Mouse (Mus musculus): ENCODE results near the gene Mrpl11. TPM values are rescaled to one million over a fixed set of nuclear protein-coding genes. Genes with fewer than 3 reads are reported as not detected.
"Not testable (repeated sequence)": the region's sequence is repeated elsewhere in the genome, so short reads cannot be mapped to it uniquely, and the experiment has no call there.

Mrpl11 gene
- polyA plus RNA-seq, 1 experiment: 67.0 TPM

GRCm38 (mm10) chr19:4937444-4938310 lies 24.3 kb upstream of the Mrpl11 start:
- H3K4me3 ChIP-seq (ENCODE audit: insufficient read depth, low read length): no peak overlapping the region
- no peak overlapping the region for H3K27ac ChIP-seq (ENCODE audit: insufficient read depth, low read length)
- H3K4me1 ChIP-seq (ENCODE audit: control insufficient read depth, insufficient read depth, low read length): no peaks in the 10 kb centered on the region; the same call in 1 of the 2 replicates
- TF ChIP-seq POLR2A (IDR thresholded peaks at IDR 0.05; ENCODE audit: low read depth, low read length) (no peak), CTCF (IDR thresholded peaks at IDR 0.05; ENCODE audit: borderline replicate concordance, insufficient read depth, low read length) (no peak)

GRCm38 (mm10) chr19:4942551-4943252 lies 19.2 kb upstream of the Mrpl11 start, which contains the start of gene Peli3:
Gene Peli3, minus strand, starts transcription at chr19:4943127.
- H3K27ac ChIP-seq (ENCODE audit: insufficient read depth, low read length): no peak within 1 kb of the TSS
- TF ChIP-seq POLR2A (IDR thresholded peaks at IDR 0.05; ENCODE audit: low read depth, low read length): peak; percentile 55
- no peak for TF ChIP-seq CTCF (IDR thresholded peaks at IDR 0.05; ENCODE audit: borderline replicate concordance, insufficient read depth, low read length)
- H3K4me3 ChIP-seq (ENCODE audit: insufficient read depth, low read length): peak within 1 kb of the TSS; percentile 51
- H3K4me1 ChIP-seq (ENCODE audit: control insufficient read depth, insufficient read depth, low read length): no peaks in the 10 kb centered on the region; the same call in 1 of the 2 replicates

- Histone ChIP-seq H3K27ac (ENCODE audit: insufficient read depth, low read length) (no peak overlapping the region), H3K4me3 (ENCODE audit: insufficient read depth, low read length) (peak overlapping the region; percentile 38), H3K4me1 (ENCODE audit: control insufficient read depth, insufficient read depth, low read length) (no peaks in the 10 kb centered on the region)
- TF ChIP-seq CTCF (IDR thresholded peaks at IDR 0.05; ENCODE audit: borderline replicate concordance, insufficient read depth, low read length) (no peak), POLR2A (IDR thresholded peaks at IDR 0.05; ENCODE audit: low read depth, low read length) (no peak)
These were observed 18.7 kb upstream of the Mrpl11 start for GRCm38 (mm10) chr19:4943253-4943588.

GRCm38 (mm10) chr19:4945540-4945939 lies 16.4 kb upstream of the Mrpl11 start:
- Histone ChIP-seq H3K4me3 (ENCODE audit: insufficient read depth, low read length) (no peak overlapping the region), H3K4me1 (ENCODE audit: control insufficient read depth, insufficient read depth, low read length) (no peaks in the 10 kb centered on the region), H3K27ac (ENCODE audit: insufficient read depth, low read length) (no peak overlapping the region)
- TF ChIP-seq CTCF (IDR thresholded peaks at IDR 0.05; ENCODE audit: borderline replicate concordance, insufficient read depth, low read length) (no peak), POLR2A (IDR thresholded peaks at IDR 0.05; ENCODE audit: low read depth, low read length) (no peak)

GRCm38 (mm10) chr19:4948641-4949040 lies 13.3 kb upstream of the Mrpl11 start:
- H3K4me1 ChIP-seq (ENCODE audit: control insufficient read depth, insufficient read depth, low read length); H3K4me3 ChIP-seq (ENCODE audit: insufficient read depth, low read length); H3K27ac ChIP-seq (ENCODE audit: insufficient read depth, low read length): not testable (repeated sequence)

GRCm38 (mm10) chr19:4968236-4968635 lies 6.3 kb downstream of the Mrpl11 start:
- Histone ChIP-seq H3K4me1 (ENCODE audit: control insufficient read depth, insufficient read depth, low read length) (no peaks in the 10 kb centered on the region), H3K27ac (ENCODE audit: insufficient read depth, low read length) (no peak overlapping the region), H3K4me3 (ENCODE audit: insufficient read depth, low read length) (no peak overlapping the region)
- TF ChIP-seq POLR2A (IDR thresholded peaks at IDR 0.05; ENCODE audit: low read depth, low read length) (no peak), CTCF (IDR thresholded peaks at IDR 0.05; ENCODE audit: borderline replicate concordance, insufficient read depth, low read length) (peak; percentile 37; the same call in 1 of the 2 replicates)

GRCm38 (mm10) chr19:4981767-4982166 lies 19.8 kb downstream of the Mrpl11 start:
- TF ChIP-seq CTCF (IDR thresholded peaks at IDR 0.05; ENCODE audit: borderline replicate concordance, insufficient read depth, low read length) (peak; percentile 32; the same call in 1 of the 2 replicates), POLR2A (IDR thresholded peaks at IDR 0.05; ENCODE audit: low read depth, low read length) (no peak)
- Histone ChIP-seq H3K4me1 (ENCODE audit: control insufficient read depth, insufficient read depth, low read length) (no peaks in the 10 kb centered on the region), H3K27ac (ENCODE audit: insufficient read depth, low read length) (no peak overlapping the region), H3K4me3 (ENCODE audit: insufficient read depth, low read length) (no peak overlapping the region)

- peak; percentile 54; the same call in 1 of the 2 replicates for TF ChIP-seq CTCF (IDR thresholded peaks at IDR 0.05; ENCODE audit: borderline replicate concordance, insufficient read depth, low read length)
- no peak for TF ChIP-seq POLR2A (IDR thresholded peaks at IDR 0.05; ENCODE audit: low read depth, low read length)
- H3K27ac ChIP-seq (ENCODE audit: insufficient read depth, low read length): no peak overlapping the region
- peaks cover 11% of the 10 kb centered on the region for H3K4me1 ChIP-seq (ENCODE audit: control insufficient read depth, insufficient read depth, low read length)
- H3K4me3 ChIP-seq (ENCODE audit: insufficient read depth, low read length): no peak overlapping the region
These were observed 27.1 kb downstream of the Mrpl11 start for GRCm38 (mm10) chr19:4989013-4989412.

- TF ChIP-seq CTCF (IDR thresholded peaks at IDR 0.05; ENCODE audit: borderline replicate concordance, insufficient read depth, low read length): no peak
- TF ChIP-seq POLR2A (IDR thresholded peaks at IDR 0.05; ENCODE audit: low read depth, low read length): no peak
- peaks cover 14% of the 10 kb centered on the region for H3K4me1 ChIP-seq (ENCODE audit: control insufficient read depth, insufficient read depth, low read length)
- H3K27ac ChIP-seq (ENCODE audit: insufficient read depth, low read length): no peak overlapping the region
- no peak overlapping the region for H3K4me3 ChIP-seq (ENCODE audit: insufficient read depth, low read length)
These were observed 27.7 kb downstream of the Mrpl11 start for GRCm38 (mm10) chr19:4989434-4990255.

Measured in embryonic fibroblast, embryonic 13.5 days (primary cell).